Mouse (Mus musculus): ENCODE data around the gene Klf16.

DNA sequence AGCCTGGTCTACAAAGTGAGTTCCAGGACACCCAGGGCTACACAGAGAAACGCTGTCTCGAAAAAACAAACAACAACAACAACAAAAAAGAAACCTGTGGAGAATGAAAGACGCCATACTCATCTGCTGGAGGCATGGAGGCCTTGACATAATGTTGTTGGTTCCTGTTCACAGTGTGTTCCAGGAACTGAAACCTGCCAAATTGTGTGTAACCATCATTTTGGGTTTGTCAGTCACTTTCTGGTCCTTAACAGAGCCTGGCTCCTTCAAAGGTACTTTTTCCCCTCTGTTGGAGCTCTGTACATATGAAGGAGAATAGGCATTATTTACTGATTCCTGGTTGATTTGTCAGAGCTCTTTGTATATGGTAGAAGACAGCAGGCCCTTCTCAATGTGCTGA is 34.8 kb upstream of the Klf16 start:
- TF ChIP-seq POLR2A (IDR thresholded peaks at IDR 0.05; ENCODE audit: control insufficient read depth, extremely low read depth, insufficient read depth, low read length, poor library complexity) = no peak
- no peak for TF ChIP-seq CTCF (IDR thresholded peaks at IDR 0.05; ENCODE audit: borderline replicate concordance, control insufficient read depth, extremely low read depth, insufficient read depth, low read length, poor library complexity)

Measured in thymus, adult 2 months (tissue).